ENCODE assay signal across 17 mouse cellular contexts in the genomic region with DNA sequence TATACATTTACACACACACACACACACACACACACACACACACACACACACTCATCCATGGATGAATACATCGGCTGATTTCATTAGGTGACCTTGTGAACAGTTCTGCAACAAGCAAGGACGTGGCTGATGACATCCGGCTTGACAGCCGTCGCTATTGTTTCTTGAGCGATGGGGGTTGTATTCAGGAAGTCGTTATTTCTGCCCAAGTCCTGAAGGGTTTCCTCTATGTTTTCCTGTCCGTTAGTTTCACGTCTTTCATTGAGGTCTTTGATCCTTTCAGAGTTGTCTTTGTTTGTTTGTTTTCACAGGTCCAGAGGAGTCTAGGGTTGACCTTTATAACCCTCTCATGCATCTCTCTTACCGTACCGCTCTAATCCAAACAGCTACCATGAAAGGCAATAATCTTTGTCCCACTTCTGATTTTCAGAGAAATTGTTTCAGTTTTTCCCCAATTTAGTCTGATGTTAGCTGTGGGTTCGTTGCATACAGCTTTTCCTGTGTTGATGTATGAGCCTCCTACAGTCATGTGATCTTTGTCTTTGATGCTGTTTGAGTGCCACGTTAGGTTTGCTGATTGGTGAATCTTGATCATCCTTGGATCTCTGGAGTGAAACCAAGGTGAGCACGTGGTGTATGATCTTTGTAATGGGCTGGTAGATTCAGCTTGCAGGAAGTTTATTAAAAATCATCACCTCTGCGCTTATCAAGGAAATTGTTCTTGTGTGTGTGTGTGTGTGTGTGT. TPM values are rescaled to one million over a fixed set of nuclear protein-coding genes. Genes with fewer than 3 reads are reported as not detected.
DNase-seq lines count a peak whose midpoint lies in the region; ATAC-seq and TF ChIP-seq lines count a peak whose summit lies in the region.
"Had no signal": no experiment of that assay in that cellular context is flagged by ENCODE, and none has a peak within 500 bp of the region (broad histone marks: within the 10 kb centered on the region; RNA-seq: fewer than 3 reads in every experiment).

No protein-coding gene starts in this region.

- DNase-seq in heart, postnatal 0 days (ENCODE audit: low spot score), result no peak
- DNase-seq in heart, adult 2 months, result no peak
- DNase-seq in R1 (ENCODE audit: low read depth, low spot score), result peak; percentile 74
- peak; percentile 61 for DNase-seq in thymus, postnatal 25 days
- no peak for DNase-seq in cerebellum, postnatal 36 days
- DNase-seq in retina, embryonic 14.5 days (ENCODE audit: low spot score), result no peak
- DNase-seq in cerebellum, adult 8-10 months, result no peak
- DNase-seq: cerebellum, postnatal 10 days; kidney, adult 2 months; kidney, postnatal 4 days; liver; lung, postnatal 14 days; midbrain, embryonic 14.5 days had no signal

- H3K9ac ChIP-seq in heart, postnatal 0 days (replicated peaks; ENCODE audit: low read depth, low read length), result no peak overlapping the region
- no peak overlapping the region for H3K9ac ChIP-seq in heart, adult 2 months (ENCODE audit: low read depth, low read length)
- H3K9ac ChIP-seq: heart, embryonic 15.5 days; hindbrain, embryonic 14.5 days; neural tube, embryonic 12.5 days had no signal

- no peaks in the 10 kb centered on the region for H3K79me2 ChIP-seq in heart, adult 2 months (replicated peaks; ENCODE audit: control insufficient read depth, insufficient read depth, low read length)

- no peak for TF ChIP-seq EP300 in heart, postnatal 0 days (IDR thresholded peaks at IDR 0.05; ENCODE audit: low read depth)
- no peak for TF ChIP-seq EP300 in heart, adult 2 months (IDR thresholded peaks at IDR 0.05; ENCODE audit: insufficient read depth, low read depth, low read length)

- H3K36me3 ChIP-seq in heart, postnatal 0 days (replicated peaks; ENCODE audit: control insufficient read depth, insufficient read depth, low read length), result no peaks in the 10 kb centered on the region; the same call in 1 of the 2 replicates
- H3K36me3 ChIP-seq in heart, adult 2 months (ENCODE audit: control insufficient read depth, insufficient read depth, low read length), result no peaks in the 10 kb centered on the region
- no peaks in the 10 kb centered on the region for H3K36me3 ChIP-seq in megakaryocyte, embryonic 14.5 days (replicated peaks; ENCODE audit: low read length)
- H3K36me3 ChIP-seq: heart, embryonic 15.5 days had no signal

- H3K27me3 ChIP-seq in heart, postnatal 0 days (ENCODE audit: control insufficient read depth, insufficient read depth, low read length), result 0 out of 2 replicates have a peak, but pooled peaks cover 4% of the 10 kb centered on the region
- no peaks in the 10 kb centered on the region for H3K27me3 ChIP-seq in heart, adult 2 months (ENCODE audit: control insufficient read depth, insufficient read depth, low read length)
- peaks cover 2% of the 10 kb centered on the region for H3K27me3 ChIP-seq in megakaryocyte, embryonic 14.5 days (replicated peaks)
- H3K27me3 ChIP-seq: neural tube, embryonic 12.5 days had no signal

- no peak for TF ChIP-seq POLR2A in heart, adult 2 months (IDR thresholded peaks at IDR 0.05; ENCODE audit: insufficient read depth, low read depth, low read length)

- no peak overlapping the region for H3K4me3 ChIP-seq in heart, postnatal 0 days (ENCODE audit: low read depth, low read length)
- H3K4me3 ChIP-seq in heart, adult 2 months, result no peak overlapping the region
- peak overlapping the region; percentile 62 for H3K4me3 ChIP-seq in megakaryocyte, embryonic 14.5 days (replicated peaks)
- H3K4me3 ChIP-seq: heart, embryonic 15.5 days; neural tube, embryonic 12.5 days had no signal

- TF ChIP-seq CTCF in heart, postnatal 0 days (IDR thresholded peaks at IDR 0.05; ENCODE audit: low read depth), result no peak
- TF ChIP-seq CTCF in heart, adult 2 months (IDR thresholded peaks at IDR 0.05), result no peak

- peaks cover 6% of the 10 kb centered on the region; the same call in 1 of the 2 replicates for H3K9me3 ChIP-seq in heart, postnatal 0 days (replicated peaks; ENCODE audit: control insufficient read depth, low read length)
- peaks cover 26% of the 10 kb centered on the region for H3K9me3 ChIP-seq in megakaryocyte, embryonic 14.5 days
- H3K9me3 ChIP-seq: heart, embryonic 15.5 days had no signal

- peak overlapping the region; percentile 4; the same call in 1 of the 2 replicates for H3K4me2 ChIP-seq in heart, postnatal 0 days (ENCODE audit: low read depth, low read length)
- H3K4me2 ChIP-seq: heart, embryonic 15.5 days; hindbrain, embryonic 14.5 days; neural tube, embryonic 12.5 days had no signal

- no peaks in the 10 kb centered on the region for H3K4me1 ChIP-seq in heart, postnatal 0 days (ENCODE audit: control insufficient read depth, insufficient read depth)
- H3K4me1 ChIP-seq in heart, adult 2 months (ENCODE audit: control insufficient read depth, insufficient read depth, low read length), result no peaks in the 10 kb centered on the region
- peaks cover 7% of the 10 kb centered on the region for H3K4me1 ChIP-seq in megakaryocyte, embryonic 14.5 days
- H3K4me1 ChIP-seq: heart, embryonic 15.5 days had no signal

- peak overlapping the region; percentile 34; the same call in 1 of the 2 replicates for H3K27ac ChIP-seq in heart, postnatal 0 days (ENCODE audit: low read depth)
- no peak overlapping the region for H3K27ac ChIP-seq in heart, adult 2 months
- H3K27ac ChIP-seq: heart, embryonic 15.5 days; hindbrain, embryonic 14.5 days; neural tube, embryonic 12.5 days had no signal

- intact Hi-C loops in heart, adult 2 months (cut with DNase I), result no loop called here

- WGBS in heart, postnatal 0 days, result 52% methylated on average over 15 of the region's 15 CpGs
- 39% methylated on average over 15 of the region's 15 CpGs for WGBS in heart, adult 2 months

- no peak for ATAC-seq in heart, postnatal 0 days (ENCODE audit: insufficient read depth, low read depth)

RNA-seq across cellular contexts. Expression of a gene that starts 43.3 kb away (rescaled TPM):
- 27.3 and 89.9 TPM in 2 replicates for total RNA-seq in heart, postnatal 0 days (2014; rRNA removed; ENCODE audit: low replicate concordance)
- polyA plus RNA-seq in heart, postnatal 0 days (2015; fragmentation: Nextera tagmentation; extraction: Ambion mirVana), result 12.8 and 14.4 TPM in 2 replicates
- total RNA-seq in heart, adult 2 months (2021), result 10 to 100 TPM; 16.3 to 16.9 TPM
- polyA plus RNA-seq in heart, adult 2 months (2012; rRNA removed), result 6.5 and 9.5 TPM in 2 replicates
- polyA plus RNA-seq in megakaryocyte, embryonic 14.5 days (2012; ENCODE audit: insufficient read depth, low replicate concordance), result 0.04 TPM in 1 of 2 replicates, not detected in the other

Comparison
In these comparisons a context has a peak if more than half of its experiments do, and no peak if none do; other contexts are left out.
1. DNase-seq: peak in R1 (single experiment) and thymus, postnatal 25 days (single experiment); none in heart, postnatal 0 days (single experiment), heart, adult 2 months (0 of 2), cerebellum, postnatal 36 days (0 of 2), retina, embryonic 14.5 days (single experiment) and cerebellum, adult 8-10 months (single experiment).